Mouse (Mus musculus) forebrain, embryonic 15.5 days (tissue): ENCODE data around the gene Gm5136. TPM values are rescaled to one million over a fixed set of nuclear protein-coding genes. Genes with fewer than 3 reads are reported as not detected.

Source experiments
- ATAC-seq: fragments of 200-750 bp; cut with Nextera tagmentation; replicated peaks from 2 replicates; pipeline ENCODE4 v1.8.0; 2017; ENCODE audit warnings: mild to moderate bottlenecking, moderate TSS enrichment, moderate library complexity
- H3K27ac ChIP-seq: fragments of 300-500 bp; sonication (generic); replicated peaks from 2 replicates; pipeline ENCODE4 v1.5.1; 2015; ENCODE audit warnings: mild to moderate bottlenecking, inconsistent platforms
- H3K27me3 ChIP-seq: fragments of 300-500 bp; sonication (generic); 2 replicates; pipeline ENCODE4 v1.6.1; 2015; ENCODE audit warnings: inconsistent platforms
- H3K36me3 ChIP-seq: fragments of 300-500 bp; sonication (generic); 2 replicates; pipeline ENCODE4 v1.6.1; 2015; ENCODE audit warnings: mild to moderate bottlenecking, inconsistent platforms
- H3K4me1 ChIP-seq: fragments of 300-500 bp; sonication (generic); 2 replicates; pipeline ENCODE4 v1.6.1; 2015; ENCODE audit warnings: inconsistent platforms
- H3K4me2 ChIP-seq: fragments of 300-500 bp; sonication (generic); replicated peaks from 2 replicates; pipeline ENCODE4 v1.6.1; 2015; ENCODE audit warnings: mild to moderate bottlenecking, inconsistent platforms
- H3K4me3 ChIP-seq: fragments of 300-500 bp; sonication (generic); 2 replicates; pipeline ENCODE4 v1.5.1; 2015; ENCODE audit warnings: mild to moderate bottlenecking, inconsistent platforms
- H3K9ac ChIP-seq: fragments of 300-500 bp; sonication (generic); replicated peaks from 2 replicates; pipeline ENCODE4 v1.6.1; 2015; ENCODE audit warnings: mild to moderate bottlenecking, inconsistent platforms
- H3K9me3 ChIP-seq: fragments of 300-500 bp; sonication (generic); 2 replicates; pipeline ENCODE4 v1.6.1; 2016; ENCODE audit warnings: inconsistent platforms
- WGBS: fragments of 180-500 bp; shearing (Covaris S2); methylation state at CpG from one replicate; pipeline ENCODE4 v1.1.7; 2015; ENCODE audit warnings: mixed read lengths; 5-methylcytosine and 5-hydroxymethylcytosine counted together
- polyA plus RNA-seq: library from polyadenylated mRNA; unstranded; fragments of >200 nt; fragmentation: Nextera tagmentation; extraction: Ambion mirVana; gene quantifications from 2 replicates; pipeline ENCODE4 v1.2.1, GENCODE M21; 2015

Gene Gm5136
- polyA plus RNA-seq, 1 experiment from 2014 or later: 0.39 TPM

GRCm38 (mm10) chr10:108679675-108680390, 20.1 kb downstream of the Gm5136 start:
- H3K9ac ChIP-seq: 0 out of 2 replicates have a peak overlapping the region, but pooled peaks have one; percentile 11
- no peaks in the 10 kb centered on the region for H3K27me3 ChIP-seq
- H3K4me1 ChIP-seq: peaks cover 9% of the 10 kb centered on the region
- no peak overlapping the region for H3K4me2 ChIP-seq
- no peaks in the 10 kb centered on the region for H3K9me3 ChIP-seq
- H3K36me3 ChIP-seq: no peaks in the 10 kb centered on the region
- no peak overlapping the region for H3K4me3 ChIP-seq
- peak; percentile 83 for ATAC-seq
- peak overlapping the region; percentile 58 for H3K27ac ChIP-seq
- 31% methylated on average over 14 of the region's 14 CpGs for WGBS

DNA sequence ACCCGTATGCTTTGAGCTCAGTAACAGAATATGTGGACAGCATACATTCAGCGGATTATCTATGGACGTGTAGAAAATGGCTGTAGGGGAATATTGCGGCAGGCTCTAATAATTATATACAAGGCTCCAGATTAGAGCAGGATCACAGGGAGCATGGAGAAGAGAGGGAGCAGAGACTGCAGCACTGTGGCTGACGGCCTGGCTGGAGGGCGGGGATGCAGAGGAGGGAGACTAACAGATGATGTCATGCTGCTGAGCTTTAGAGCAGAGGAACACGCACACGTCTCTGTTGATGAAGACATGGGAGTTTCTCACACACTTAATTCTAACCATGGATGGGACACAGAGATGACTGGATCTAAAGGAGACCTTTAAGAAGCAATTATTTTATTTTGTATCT, 22.9 kb downstream of the Gm5136 start:
- Histone ChIP-seq H3K36me3 (no peaks in the 10 kb centered on the region), H3K4me1 (peaks cover 9% of the 10 kb centered on the region), H3K9me3 (no peaks in the 10 kb centered on the region), H3K4me3 (no peak overlapping the region), H3K27ac (no peak overlapping the region), H3K4me2 (no peak overlapping the region), H3K27me3 (no peaks in the 10 kb centered on the region), H3K9ac (no peak overlapping the region)
- ATAC-seq: no peak
- WGBS: 87% methylated on average over 8 of the region's 8 CpGs

- Histone ChIP-seq H3K4me1 (no peaks in the 10 kb centered on the region), H3K4me3 (no peak overlapping the region), H3K36me3 (no peaks in the 10 kb centered on the region), H3K9ac (no peak overlapping the region), H3K27ac (no peak overlapping the region), H3K9me3 (no peaks in the 10 kb centered on the region), H3K27me3 (no peaks in the 10 kb centered on the region), H3K4me2 (no peak overlapping the region)
- ATAC-seq: no peak
- 89% methylated on average over 3 of the region's 3 CpGs for WGBS
Observed at GRCm38 (mm10) chr10:108668944-108669343, 31.0 kb downstream of the Gm5136 start.

DNA sequence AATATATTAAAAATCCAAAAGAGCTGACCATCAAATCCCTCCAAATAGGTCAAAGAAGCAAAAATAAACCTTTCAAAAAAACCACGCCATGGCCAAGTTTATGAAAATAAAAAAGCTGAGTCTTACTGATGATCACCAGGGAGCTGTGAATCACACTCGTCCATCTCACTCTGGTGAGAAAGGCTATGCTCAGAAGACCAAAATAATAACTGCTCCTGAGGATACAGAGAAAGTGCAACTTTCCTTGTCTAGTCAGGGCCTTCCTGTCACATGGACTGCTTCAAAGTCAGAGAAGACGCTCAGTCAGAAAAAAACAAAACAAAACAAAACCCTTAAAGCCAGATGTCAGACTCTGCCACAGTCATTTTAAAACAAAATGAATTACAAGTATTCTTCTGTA, 39.7 kb downstream of the Gm5136 start:
- no peak for ATAC-seq
- Histone ChIP-seq H3K4me2 (no peak overlapping the region), H3K4me3 (no peak overlapping the region), H3K9ac (no peak overlapping the region), H3K36me3 (no peaks in the 10 kb centered on the region), H3K27ac (no peak overlapping the region), H3K9me3 (no peaks in the 10 kb centered on the region), H3K27me3 (no peaks in the 10 kb centered on the region), H3K4me1 (no peaks in the 10 kb centered on the region)
- 87% methylated on average over 3 of the region's 3 CpGs for WGBS

- 72% methylated on average over 2 of the region's 2 CpGs for WGBS
- Histone ChIP-seq H3K9ac (no peak overlapping the region), H3K27ac (no peak overlapping the region), H3K27me3 (no peaks in the 10 kb centered on the region), H3K4me2 (no peak overlapping the region), H3K4me1 (no peaks in the 10 kb centered on the region), H3K36me3 (no peaks in the 10 kb centered on the region), H3K4me3 (no peak overlapping the region), H3K9me3 (no peaks in the 10 kb centered on the region)
- ATAC-seq: no peak
Observed at GRCm38 (mm10) chr10:108658300-108658699, 41.7 kb downstream of the Gm5136 start.

- Histone ChIP-seq H3K9me3 (no peaks in the 10 kb centered on the region), H3K4me1 (no peaks in the 10 kb centered on the region), H3K4me2 (no peak overlapping the region), H3K27ac (no peak overlapping the region), H3K9ac (no peak overlapping the region), H3K36me3 (no peaks in the 10 kb centered on the region), H3K27me3 (no peaks in the 10 kb centered on the region), H3K4me3 (no peak overlapping the region)
- ATAC-seq: no peak
Observed at GRCm38 (mm10) chr10:108657669-108658068, 42.3 kb downstream of the Gm5136 start.

DNA sequence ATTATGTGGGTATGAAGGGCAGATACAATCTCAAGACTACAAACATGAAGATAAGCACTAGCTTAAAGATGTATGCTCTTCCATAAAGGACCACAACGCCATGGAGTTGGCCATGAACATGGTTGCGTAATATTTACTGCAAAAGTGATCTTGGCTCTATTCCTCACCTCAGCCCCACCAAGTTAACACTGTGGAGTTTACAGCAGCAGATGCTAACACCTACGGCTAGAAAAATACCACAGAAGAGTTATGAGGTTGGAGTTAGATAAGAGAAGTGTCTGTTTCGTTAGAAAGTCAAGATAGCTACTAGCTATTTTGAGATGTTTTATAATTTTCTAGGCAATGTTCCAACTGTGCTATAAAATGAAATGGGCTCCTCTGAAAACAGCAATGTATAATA, 43.1 kb downstream of the Gm5136 start:
- Histone ChIP-seq H3K9ac (no peak overlapping the region), H3K27me3 (no peaks in the 10 kb centered on the region), H3K27ac (no peak overlapping the region), H3K9me3 (no peaks in the 10 kb centered on the region), H3K4me1 (no peaks in the 10 kb centered on the region), H3K4me3 (no peak overlapping the region), H3K36me3 (no peaks in the 10 kb centered on the region), H3K4me2 (no peak overlapping the region)
- no peak for ATAC-seq
- WGBS: 88% methylated on average over 4 of the region's 4 CpGs

DNA sequence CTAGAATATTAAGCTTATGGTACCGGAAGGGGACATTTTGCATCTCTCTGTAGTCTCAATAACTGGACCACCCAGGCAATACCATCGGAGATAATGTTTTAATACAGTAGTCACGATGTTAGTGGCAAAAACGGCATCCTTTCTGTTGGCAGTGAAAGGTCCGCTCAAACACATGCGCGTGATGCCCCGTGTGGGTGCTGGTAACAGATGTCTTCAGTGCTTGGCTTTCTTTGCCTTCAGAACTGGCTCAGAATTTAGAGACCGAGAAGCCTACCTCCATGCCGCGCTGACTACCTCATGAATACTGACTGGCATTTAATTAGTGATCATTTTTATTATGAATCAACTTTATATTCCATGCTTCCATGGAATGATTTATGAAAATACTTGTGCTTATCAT, 44.9 kb downstream of the Gm5136 start:
- H3K27ac ChIP-seq: no peak overlapping the region
- H3K4me1 ChIP-seq: no peaks in the 10 kb centered on the region
- no peaks in the 10 kb centered on the region for H3K36me3 ChIP-seq
- ATAC-seq: no peak
- H3K4me3 ChIP-seq: no peak overlapping the region
- H3K9ac ChIP-seq: no peak overlapping the region
- H3K9me3 ChIP-seq: no peaks in the 10 kb centered on the region
- H3K27me3 ChIP-seq: no peaks in the 10 kb centered on the region
- no peak overlapping the region for H3K4me2 ChIP-seq
- 91% methylated on average over 11 of the region's 11 CpGs for WGBS

- 68% methylated on average over 8 of the region's 8 CpGs for WGBS
- H3K36me3 ChIP-seq: no peaks in the 10 kb centered on the region
Observed at GRCm38 (mm10) chr10:108652831-108653230, 47.1 kb downstream of the Gm5136 start.

GRCm38 (mm10) chr10:108652066-108652465, 47.9 kb downstream of the Gm5136 start:
- H3K27me3 ChIP-seq: no peaks in the 10 kb centered on the region
- H3K4me2 ChIP-seq: no peak overlapping the region
- H3K36me3 ChIP-seq: no peaks in the 10 kb centered on the region
- WGBS: 91% methylated on average over 8 of the region's 8 CpGs
- no peak for ATAC-seq
- H3K9me3 ChIP-seq: no peaks in the 10 kb centered on the region
- H3K4me1 ChIP-seq: no peaks in the 10 kb centered on the region
- H3K9ac ChIP-seq: no peak overlapping the region
- no peak overlapping the region for H3K27ac ChIP-seq
- H3K4me3 ChIP-seq: no peak overlapping the region

More at GRCm38 (mm10) chr10:108652831-108653230, 47.1 kb downstream of the Gm5136 start:
- no peaks in the 10 kb centered on the region for H3K9me3 ChIP-seq
- H3K4me1 ChIP-seq: no peaks in the 10 kb centered on the region
- H3K9ac ChIP-seq: no peak overlapping the region
- ATAC-seq: no peak
- H3K4me2 ChIP-seq: no peak overlapping the region
- H3K4me3 ChIP-seq: no peak overlapping the region
- H3K27ac ChIP-seq: no peak overlapping the region
- H3K27me3 ChIP-seq: no peaks in the 10 kb centered on the region

GRCm38 (mm10) chr10:108649174-108649573, 50.8 kb downstream of the Gm5136 start:
- Histone ChIP-seq H3K4me3 (no peak overlapping the region), H3K9ac (no peak overlapping the region), H3K4me2 (no peak overlapping the region), H3K27ac (no peak overlapping the region), H3K36me3 (no peaks in the 10 kb centered on the region), H3K27me3 (no peaks in the 10 kb centered on the region), H3K9me3 (no peaks in the 10 kb centered on the region), H3K4me1 (no peaks in the 10 kb centered on the region)
- no peak for ATAC-seq
- WGBS: 77% methylated on average over 7 of the region's 7 CpGs
